Mouse (Mus musculus) forebrain, embryonic 12.5 days (tissue): ENCODE measurements at regions not wholly inside any gene's neighbourhood (a gene's known extent, or its start where the extent isn't known, plus 50 kb on each side); places are given as distances from the start of the nearest gene placed in this dataset.

Experiments used
- ATAC-seq: fragments of 200-750 bp; cut with Nextera tagmentation; 2 replicates; pipeline ENCODE4 v1.8.0; 2017; ENCODE audit warnings: moderate TSS enrichment; ENCODE audit not compliant: low FRiP score
- H3K27ac ChIP-seq: fragments of 300-500 bp; sonication (generic); 2 replicates; pipeline ENCODE4 v1.5.1; 2016; ENCODE audit warnings: mild to moderate bottlenecking
- H3K27me3 ChIP-seq: fragments of 300-500 bp; sonication (generic); 2 replicates; pipeline ENCODE4 v1.6.1; 2016; ENCODE audit warnings: mild to moderate bottlenecking
- H3K36me3 ChIP-seq: fragments of 300-500 bp; sonication (generic); replicated peaks from 2 replicates; pipeline ENCODE4 v1.6.1; 2016; ENCODE audit warnings: mild to moderate bottlenecking
- H3K4me1 ChIP-seq: fragments of 300-500 bp; sonication (generic); 2 replicates; pipeline ENCODE4 v1.6.1; 2016
- H3K4me2 ChIP-seq: fragments of 300-500 bp; sonication (generic); 2 replicates; pipeline ENCODE4 v1.6.1; 2016; ENCODE audit warnings: mild to moderate bottlenecking, moderate library complexity
- H3K4me3 ChIP-seq: fragments of 300-500 bp; sonication (generic); replicated peaks from 2 replicates; pipeline ENCODE4 v1.5.1; 2016; ENCODE audit warnings: mild to moderate bottlenecking
- H3K9ac ChIP-seq: fragments of 300-500 bp; sonication (generic); 2 replicates; pipeline ENCODE4 v1.6.1; 2016; ENCODE audit warnings: mild to moderate bottlenecking
- H3K9me3 ChIP-seq: fragments of 300-500 bp; sonication (generic); 2 replicates; pipeline ENCODE4 v1.6.1; 2016
- WGBS: fragments of 180-500 bp; shearing (Covaris S2); methylation state at CpG from one replicate; pipeline ENCODE4 v1.1.7; 2016; 5-methylcytosine and 5-hydroxymethylcytosine counted together

DNA sequence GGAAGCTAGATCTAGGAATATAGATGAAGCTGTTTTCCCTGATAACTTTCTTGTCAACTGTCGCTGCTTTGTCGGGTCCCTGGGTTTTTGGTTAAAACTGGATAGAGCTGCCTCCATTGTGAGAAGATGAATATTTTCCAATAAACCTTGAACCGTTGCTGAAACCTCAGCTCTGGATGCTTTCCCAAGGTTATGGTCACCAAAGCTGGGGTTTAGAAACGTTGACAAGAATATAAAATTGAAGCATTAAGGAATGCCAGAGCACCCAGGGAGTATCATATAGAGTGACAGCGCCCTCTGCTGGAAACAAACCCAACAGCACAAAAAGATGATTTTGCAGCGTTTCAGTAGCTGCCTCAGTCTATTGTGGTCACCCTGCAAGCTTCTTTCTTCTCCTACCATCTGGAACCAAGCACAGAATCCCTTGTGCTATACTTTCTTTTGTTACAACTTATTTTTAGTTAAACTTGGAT, 111.7 kb upstream of the Snx19 start:
- H3K9me3 ChIP-seq: no peaks in the 10 kb centered on the region
- H3K9ac ChIP-seq: no peak overlapping the region
- H3K4me3 ChIP-seq: no peak overlapping the region
- 49% methylated on average over 6 of the region's 6 CpGs for WGBS
- no peak overlapping the region for H3K4me2 ChIP-seq
- no peak for ATAC-seq
- H3K27me3 ChIP-seq: no peaks in the 10 kb centered on the region
- H3K4me1 ChIP-seq: peaks cover 6% of the 10 kb centered on the region; the same call in 1 of the 2 replicates
- no peak overlapping the region for H3K27ac ChIP-seq
- no peaks in the 10 kb centered on the region for H3K36me3 ChIP-seq

DNA sequence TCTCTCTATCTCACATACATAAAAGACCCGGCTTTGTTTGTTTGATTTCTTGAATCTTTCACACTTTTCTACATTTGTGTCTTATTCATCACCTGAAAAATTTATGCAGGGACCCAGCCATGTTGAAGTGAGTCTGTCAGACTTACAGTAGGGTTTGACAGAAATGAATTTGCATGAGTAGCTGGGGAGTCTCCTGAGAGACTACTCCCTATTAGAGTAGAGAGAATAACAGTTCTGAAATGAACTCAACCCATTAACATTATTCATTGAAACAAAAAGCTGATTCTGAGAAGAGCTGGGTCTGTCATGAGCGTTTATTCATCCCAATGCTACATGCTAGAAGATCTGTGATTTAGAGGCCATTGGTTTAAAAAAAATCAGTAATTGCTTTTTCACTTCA, 82.0 kb upstream of the Snx19 start:
- no peak overlapping the region for H3K4me3 ChIP-seq

DNA sequence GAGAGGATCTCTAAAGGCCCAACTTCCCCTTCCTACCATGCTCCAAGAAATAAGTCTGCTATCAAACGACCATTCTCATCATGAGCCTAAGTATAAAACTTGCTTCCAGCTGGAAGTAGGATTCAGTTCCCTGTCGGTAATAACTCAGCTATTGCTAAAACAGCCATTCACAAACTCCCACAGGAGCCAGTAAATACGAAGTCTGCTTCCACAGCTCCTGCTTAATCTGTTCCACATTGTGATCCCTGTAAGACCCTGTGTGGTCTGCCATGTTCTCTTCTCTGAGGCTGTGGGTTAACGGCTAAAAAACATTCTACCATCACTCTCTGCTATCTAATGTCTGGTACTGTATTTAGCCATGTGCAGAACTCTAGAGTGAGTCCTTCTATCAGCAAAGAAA, 72.9 kb upstream of the Snx19 start:
- no peaks in the 10 kb centered on the region for H3K27me3 ChIP-seq
- 78% methylated on average over 4 of the region's 4 CpGs for WGBS
- H3K9ac ChIP-seq: no peak overlapping the region

More for the DNA sequence above, 82.0 kb upstream of the Snx19 start:
- H3K27me3 ChIP-seq: no peaks in the 10 kb centered on the region
- H3K36me3 ChIP-seq: no peaks in the 10 kb centered on the region
- no peaks in the 10 kb centered on the region for H3K4me1 ChIP-seq
- H3K27ac ChIP-seq: no peak overlapping the region
- H3K4me2 ChIP-seq: no peak overlapping the region
- no peak overlapping the region for H3K9ac ChIP-seq
- no peak for ATAC-seq
- 75% methylated on average over 2 of the region's 2 CpGs for WGBS
- no peaks in the 10 kb centered on the region for H3K9me3 ChIP-seq

DNA sequence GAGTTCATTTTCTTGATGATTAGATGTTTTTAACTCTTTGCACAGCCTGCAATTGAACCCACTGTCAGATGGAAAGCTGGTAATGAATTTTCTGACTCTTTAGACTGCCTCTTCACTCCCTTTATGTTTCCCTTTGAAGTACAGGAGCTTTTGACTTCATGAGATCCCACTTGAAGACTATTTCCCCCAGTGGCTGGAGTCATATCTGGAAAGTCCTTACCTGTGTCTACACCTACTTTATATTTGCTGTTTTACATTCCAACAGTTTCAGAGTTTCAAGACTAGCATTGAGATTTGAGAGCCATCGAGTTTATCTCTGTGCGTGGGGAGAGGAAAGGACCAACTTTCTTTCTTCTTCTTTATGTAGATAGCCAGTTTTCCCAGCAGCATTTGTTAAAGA, 71.3 kb upstream of the Snx19 start:
- WGBS: 90% methylated on average over 2 of the region's 2 CpGs
- Histone ChIP-seq H3K4me3 (no peak overlapping the region), H3K9me3 (no peaks in the 10 kb centered on the region), H3K27me3 (no peaks in the 10 kb centered on the region), H3K36me3 (no peaks in the 10 kb centered on the region), H3K4me1 (no peaks in the 10 kb centered on the region), H3K4me2 (no peak overlapping the region), H3K27ac (no peak overlapping the region), H3K9ac (no peak overlapping the region)
- ATAC-seq: no peak

More for the DNA sequence above, 72.9 kb upstream of the Snx19 start:
- Histone ChIP-seq H3K4me3 (no peak overlapping the region), H3K4me2 (no peak overlapping the region), H3K27ac (no peak overlapping the region), H3K4me1 (no peaks in the 10 kb centered on the region), H3K9me3 (no peaks in the 10 kb centered on the region), H3K36me3 (no peaks in the 10 kb centered on the region)
- ATAC-seq: no peak

DNA sequence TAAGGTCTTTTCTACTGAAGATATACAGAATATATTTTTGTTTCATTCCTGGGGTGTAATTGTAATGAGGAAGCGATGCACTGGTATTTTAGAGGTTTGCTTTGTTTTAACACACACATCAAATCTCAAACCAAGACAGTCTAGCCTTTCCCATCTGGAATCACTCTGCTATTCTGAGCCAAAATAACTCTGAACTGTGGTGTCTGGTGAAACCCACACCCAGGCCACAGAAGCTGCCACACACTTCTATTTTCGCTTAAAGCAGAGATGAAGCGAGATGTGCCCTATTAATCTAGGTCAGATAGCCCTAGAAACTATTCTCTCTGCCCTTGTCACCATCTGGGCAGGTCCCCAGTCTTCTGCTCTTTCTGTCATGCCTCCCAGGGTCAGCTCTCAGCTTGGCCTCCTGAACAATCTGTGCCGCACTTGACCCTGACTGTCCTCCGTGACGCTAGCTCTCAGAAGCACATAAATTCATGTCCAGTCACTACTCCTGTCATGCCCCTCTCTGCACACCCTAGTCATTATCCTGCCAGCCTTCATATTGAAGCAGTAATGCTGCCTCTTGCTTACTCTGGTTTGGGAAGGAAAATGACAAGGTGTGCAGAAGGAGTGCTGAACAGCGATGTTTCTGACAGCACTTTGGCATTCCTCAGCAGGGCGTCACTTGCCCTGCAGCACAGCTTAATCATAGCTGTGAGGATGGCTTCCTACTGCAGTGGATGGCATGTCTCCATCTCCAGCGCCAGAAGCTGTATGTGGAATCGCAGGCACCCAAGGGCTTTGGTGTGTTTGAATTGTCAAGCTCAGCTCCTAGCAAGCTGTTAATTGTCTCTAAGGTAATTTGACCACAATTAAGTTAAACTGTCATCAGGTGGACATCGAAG, 57.1 kb upstream of the Snx19 start:
- no peaks in the 10 kb centered on the region for H3K4me1 ChIP-seq
- 82% methylated on average over 11 of the region's 11 CpGs for WGBS
- H3K27ac ChIP-seq: no peak overlapping the region
- no peaks in the 10 kb centered on the region for H3K36me3 ChIP-seq
- no peak for ATAC-seq
- H3K4me2 ChIP-seq: no peak overlapping the region
- H3K27me3 ChIP-seq: no peaks in the 10 kb centered on the region
- no peak overlapping the region for H3K4me3 ChIP-seq
- H3K9me3 ChIP-seq: no peaks in the 10 kb centered on the region
- H3K9ac ChIP-seq: no peak overlapping the region

DNA sequence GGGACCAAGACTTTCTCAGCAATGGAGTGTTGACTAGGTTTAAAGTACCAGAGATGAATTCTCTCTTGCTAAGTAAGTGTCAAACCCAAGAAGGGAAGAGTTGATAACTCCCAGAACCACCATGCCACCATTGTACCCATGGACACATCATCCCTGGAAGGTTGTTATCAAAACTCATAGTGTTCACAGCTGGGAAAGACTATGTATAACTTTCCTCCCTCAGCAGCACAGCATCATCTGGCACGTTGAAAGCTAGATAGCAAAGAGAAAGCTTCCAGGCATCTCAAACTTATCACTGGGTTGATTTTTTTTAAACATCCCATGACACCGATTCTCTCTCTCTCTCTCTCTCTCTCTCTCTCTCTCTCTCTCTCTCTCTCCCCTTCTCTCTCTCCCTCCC, 56.1 kb upstream of the Snx19 start:
- no peaks in the 10 kb centered on the region for H3K27me3 ChIP-seq
- H3K36me3 ChIP-seq: no peaks in the 10 kb centered on the region
- no peaks in the 10 kb centered on the region for H3K9me3 ChIP-seq
- no peak for ATAC-seq
- H3K4me1 ChIP-seq: no peaks in the 10 kb centered on the region
- no peak overlapping the region for H3K27ac ChIP-seq
- H3K4me3 ChIP-seq: no peak overlapping the region
- H3K4me2 ChIP-seq: no peak overlapping the region
- H3K9ac ChIP-seq: no peak overlapping the region
- 84% methylated on average over 2 of the region's 2 CpGs for WGBS

DNA sequence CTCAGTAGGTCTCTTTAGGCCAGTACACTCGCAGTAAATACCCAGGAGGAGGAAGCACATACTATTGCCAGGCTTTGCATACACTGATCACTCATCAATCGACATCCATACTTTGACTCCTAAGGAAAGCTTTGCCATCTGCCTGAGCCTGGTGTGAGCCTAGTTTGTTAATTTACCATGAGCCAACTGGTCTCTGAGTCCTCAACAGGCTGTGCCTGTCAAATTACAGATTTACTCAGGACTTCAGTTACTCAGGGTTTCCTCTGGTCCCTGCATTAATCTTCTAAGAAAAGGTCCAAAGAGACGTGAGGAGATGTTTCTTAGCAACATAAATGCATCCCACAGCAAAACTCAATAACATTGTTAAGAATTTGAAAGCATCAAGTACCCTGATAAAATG, 50.0 kb upstream of the Snx19 start:
- 61% methylated on average over 3 of the region's 3 CpGs for WGBS
- Histone ChIP-seq H3K36me3 (no peaks in the 10 kb centered on the region), H3K4me2 (no peak overlapping the region), H3K9ac (no peak overlapping the region), H3K4me1 (no peaks in the 10 kb centered on the region), H3K27ac (no peak overlapping the region), H3K27me3 (no peaks in the 10 kb centered on the region), H3K4me3 (no peak overlapping the region), H3K9me3 (no peaks in the 10 kb centered on the region)
- no peak for ATAC-seq
